Mouse (Mus musculus): ENCODE results near the gene Grik3.
A peak's percentile ranks its signal among the peaks of the same experiment; 100 is the strongest.

The Grik3 gene

DNA sequence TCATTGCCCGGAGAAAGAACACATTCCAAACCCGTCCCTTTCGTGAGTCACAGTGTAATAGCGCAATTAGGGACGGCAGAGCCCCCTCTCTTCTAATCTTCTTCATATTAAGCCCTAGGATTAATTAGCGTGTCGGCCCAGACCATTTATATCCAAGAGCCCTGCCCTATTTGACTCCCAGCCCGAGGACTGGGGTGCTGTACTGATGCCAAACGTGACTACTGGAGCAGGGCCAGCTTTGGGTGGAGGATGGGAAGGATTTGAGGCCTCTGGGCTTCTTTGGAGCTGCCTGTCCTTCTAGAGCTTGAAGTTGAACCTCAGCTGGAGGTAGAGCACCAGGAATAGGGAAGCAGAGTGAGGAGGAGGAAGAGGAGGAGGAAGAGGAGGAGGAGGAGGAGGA, 2.2 kb downstream of the Grik3 start:
- peak; percentile 62 to 73 for DNase-seq

- DNase-seq: no peak
Measured at GRCm38 (mm10) chr4:125493124-125493523, 2.6 kb downstream of the Grik3 start.

DNA sequence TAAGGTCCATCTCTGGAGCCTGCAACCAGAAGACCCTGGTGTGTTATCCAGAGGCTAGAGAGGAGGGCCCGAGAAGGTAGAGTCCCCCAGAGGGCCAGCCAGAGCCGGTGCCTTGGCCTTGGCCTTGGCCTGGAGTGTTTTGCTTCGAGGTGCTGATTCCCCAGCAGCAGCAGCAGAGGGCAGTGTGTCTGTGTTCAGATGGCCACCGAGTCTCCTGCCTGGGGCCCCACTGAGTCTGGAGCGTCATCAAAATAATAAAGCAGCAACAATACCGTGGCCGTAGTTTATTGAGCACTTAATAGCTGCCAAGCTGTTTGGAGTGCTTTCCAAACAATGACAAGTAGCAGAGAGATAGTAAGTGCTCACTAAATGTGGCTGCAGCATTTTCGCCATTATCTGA, 5.0 kb downstream of the Grik3 start:
- no peak for DNase-seq

GRCm38 (mm10) chr4:125497001-125497400, 6.5 kb downstream of the Grik3 start:
- DNase-seq: no peak

DNA sequence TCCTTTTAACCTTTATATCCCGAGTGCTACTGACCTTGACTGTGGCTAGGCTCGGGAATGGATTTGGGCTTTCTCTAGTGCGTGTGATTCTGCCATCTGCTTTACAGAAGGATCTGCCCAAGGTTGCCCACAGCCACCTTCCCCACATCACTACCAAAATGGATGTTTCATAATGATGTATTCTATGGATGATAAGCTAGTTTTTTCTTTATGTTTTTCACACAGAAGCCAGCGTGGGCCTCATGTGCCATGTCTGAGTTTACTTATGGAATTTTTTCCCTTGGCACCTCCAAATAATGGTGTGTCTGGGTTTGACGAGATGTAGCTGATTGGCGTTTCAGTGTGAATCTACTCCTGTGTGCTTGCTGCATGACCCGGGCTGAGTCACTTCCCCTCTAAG, 7.0 kb downstream of the Grik3 start:
- no peak for DNase-seq

GRCm38 (mm10) chr4:125498866-125499265, 8.4 kb downstream of the Grik3 start:
- DNase-seq: no peak

- no peak for DNase-seq
Measured at GRCm38 (mm10) chr4:125502861-125503260, 12.4 kb downstream of the Grik3 start.

GRCm38 (mm10) chr4:125512434-125512833, 21.9 kb downstream of the Grik3 start:
- no peak for DNase-seq

- no peak for DNase-seq
Measured at GRCm38 (mm10) chr4:125515646-125516045, 25.1 kb downstream of the Grik3 start.

DNA sequence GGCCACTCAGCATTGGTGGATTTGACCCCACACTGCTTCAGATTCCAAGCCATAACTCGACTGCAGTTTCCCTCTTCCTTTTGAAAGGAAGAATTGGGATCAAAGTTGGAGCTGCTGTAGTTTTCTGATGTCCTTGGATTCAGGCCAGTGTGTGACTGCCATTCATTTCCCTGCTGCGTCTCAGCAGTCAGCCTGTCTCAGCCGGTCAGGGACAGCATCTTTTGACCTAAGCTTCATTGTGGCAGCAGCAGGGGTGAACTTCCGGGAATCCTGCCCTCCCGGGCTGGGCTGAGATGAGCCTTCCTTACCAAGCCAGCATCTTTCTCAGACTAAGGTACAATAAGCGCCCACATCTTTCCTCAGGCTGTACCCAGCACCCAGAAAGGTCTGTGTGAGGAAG, 26.1 kb downstream of the Grik3 start:
- DNase-seq: no peak

- DNase-seq: no peak
Measured at GRCm38 (mm10) chr4:125518861-125519260, 28.4 kb downstream of the Grik3 start.

- no peak for DNase-seq
Measured at GRCm38 (mm10) chr4:125522931-125523330, 32.4 kb downstream of the Grik3 start.

DNA sequence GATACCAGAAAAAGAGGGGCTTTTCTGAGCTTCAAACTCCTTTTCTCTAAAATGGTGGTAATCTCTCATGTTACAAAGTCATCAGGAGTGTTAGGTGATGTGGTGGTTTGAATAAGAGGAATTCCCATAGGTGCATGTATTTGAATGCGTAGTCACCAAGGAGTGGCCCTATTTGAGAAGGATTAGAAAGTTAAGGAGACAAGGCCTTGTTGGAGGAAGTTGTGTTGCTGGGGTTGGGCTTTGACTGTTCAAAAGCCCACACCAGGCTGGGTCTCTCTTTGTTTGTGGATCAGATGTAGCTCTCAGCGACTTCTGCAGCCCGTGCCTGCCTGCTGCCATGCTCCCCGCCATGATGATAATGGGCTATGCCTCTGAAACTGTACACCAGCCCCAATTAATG, 34.8 kb downstream of the Grik3 start:
- DNase-seq: no peak

DNA sequence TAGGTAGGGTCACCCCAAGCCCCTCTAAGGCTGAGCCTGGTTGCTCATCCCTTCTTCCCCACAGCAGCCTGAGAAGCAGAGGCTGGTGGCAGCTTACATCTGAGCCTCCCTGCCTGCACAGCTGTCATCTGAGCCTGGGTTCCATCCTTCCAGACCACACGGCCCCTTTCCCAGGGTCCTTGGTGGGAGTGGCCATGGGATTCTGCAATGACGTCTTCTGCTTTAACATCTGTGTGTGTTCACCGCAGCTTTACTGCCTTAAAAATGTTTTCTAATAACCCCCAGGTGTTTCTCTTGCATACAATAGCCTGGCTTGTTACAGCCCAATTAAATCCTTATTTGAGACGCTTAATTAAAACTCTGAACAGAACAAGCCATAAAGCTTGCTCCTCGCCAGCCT, 35.9 kb downstream of the Grik3 start:
- no peak for DNase-seq

GRCm38 (mm10) chr4:125533965-125534364, 43.5 kb downstream of the Grik3 start:
- DNase-seq: no peak

DNA sequence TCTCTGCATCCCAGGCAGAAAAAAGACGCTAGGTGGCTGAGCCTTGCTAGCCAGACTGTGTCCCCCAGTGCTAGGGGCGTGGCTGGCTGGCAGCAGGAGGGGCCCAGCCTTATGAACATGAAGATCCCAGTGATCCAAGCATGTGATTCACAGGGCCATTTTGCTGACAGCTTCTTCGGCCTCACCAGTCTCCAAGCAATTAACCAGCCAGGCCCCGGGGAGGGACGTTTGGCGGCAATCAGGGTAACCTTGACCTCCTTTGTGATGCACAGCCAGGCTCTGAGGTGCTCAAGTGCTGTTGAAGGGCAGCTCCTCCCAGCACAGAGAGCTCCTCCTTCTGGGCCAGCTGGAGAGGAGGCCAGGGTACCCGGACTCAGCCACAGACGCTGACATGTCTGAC, 43.9 kb downstream of the Grik3 start:
- peak in 1 of 2 experiments; percentile 26 for DNase-seq

DNA sequence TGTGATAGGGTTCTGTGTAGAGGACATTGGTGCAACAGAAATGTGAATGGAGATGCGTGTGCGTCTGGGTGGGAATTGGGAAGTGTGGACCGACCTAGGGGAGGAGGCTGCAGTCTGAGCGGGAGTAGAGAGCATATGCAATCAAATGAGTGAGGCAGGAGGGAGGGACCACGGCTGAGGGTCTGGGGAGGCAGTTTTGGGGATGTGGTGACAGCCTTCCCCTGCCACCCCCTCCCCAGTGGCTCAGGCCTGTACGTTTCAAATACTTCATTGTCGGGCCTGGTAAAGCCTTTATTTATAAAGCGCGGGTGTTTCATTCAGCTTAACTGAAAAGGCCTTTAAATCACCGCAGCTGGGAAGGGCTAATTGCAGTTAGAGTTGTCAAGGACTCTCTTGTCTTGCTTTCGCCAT, 44.5 kb downstream of the Grik3 start:
- no peak for DNase-seq

- no peak for DNase-seq
Measured at GRCm38 (mm10) chr4:125535465-125535864, 45.0 kb downstream of the Grik3 start.

DNA sequence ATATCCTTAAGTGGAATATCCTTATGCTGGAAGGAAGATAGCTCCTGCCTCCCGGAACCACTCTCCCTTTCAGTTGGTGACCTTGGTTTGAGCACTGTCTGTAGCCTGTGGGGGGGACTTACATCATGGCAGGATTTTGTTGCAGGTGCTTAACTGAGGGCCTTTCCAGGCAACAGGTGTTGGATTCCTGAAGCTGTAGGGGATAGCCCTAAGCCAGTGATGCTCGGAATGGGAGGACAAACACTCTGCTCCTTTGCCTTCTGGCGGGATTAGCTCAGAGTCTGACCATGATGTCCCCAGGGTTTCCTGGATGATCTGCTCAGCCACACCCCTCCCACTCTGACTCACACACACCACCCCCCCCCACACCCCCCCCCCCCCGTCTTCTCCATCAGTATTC, 45.5 kb downstream of the Grik3 start:
- no peak for DNase-seq

GRCm38 (mm10) chr4:125538301-125538965, 47.9 kb downstream of the Grik3 start:
- no peak for DNase-seq

DNA sequence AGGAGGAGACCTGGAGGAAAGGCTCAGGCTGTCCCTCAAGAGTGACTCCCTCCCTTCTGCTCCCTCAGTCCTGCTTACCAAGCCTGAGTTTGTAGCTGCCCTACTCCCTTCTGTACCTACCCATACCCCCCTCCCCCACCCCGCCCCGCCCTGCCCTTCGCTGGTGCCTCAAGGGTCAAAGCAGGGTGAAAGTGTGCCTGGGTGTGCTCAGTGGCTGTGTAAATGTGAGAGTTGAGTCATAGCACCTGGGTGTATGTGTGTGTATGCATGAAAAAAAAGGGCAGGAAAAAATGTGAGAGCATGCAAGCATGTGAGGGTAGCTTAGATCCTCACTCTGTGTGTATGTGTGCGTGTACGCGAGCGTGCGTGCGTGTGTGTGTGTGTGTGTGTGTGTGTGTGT, 49.1 kb downstream of the Grik3 start:
- DNase-seq: no peak

GRCm38 (mm10) chr4:125543171-125543570, 52.7 kb downstream of the Grik3 start:
- DNase-seq: no peak

DNA sequence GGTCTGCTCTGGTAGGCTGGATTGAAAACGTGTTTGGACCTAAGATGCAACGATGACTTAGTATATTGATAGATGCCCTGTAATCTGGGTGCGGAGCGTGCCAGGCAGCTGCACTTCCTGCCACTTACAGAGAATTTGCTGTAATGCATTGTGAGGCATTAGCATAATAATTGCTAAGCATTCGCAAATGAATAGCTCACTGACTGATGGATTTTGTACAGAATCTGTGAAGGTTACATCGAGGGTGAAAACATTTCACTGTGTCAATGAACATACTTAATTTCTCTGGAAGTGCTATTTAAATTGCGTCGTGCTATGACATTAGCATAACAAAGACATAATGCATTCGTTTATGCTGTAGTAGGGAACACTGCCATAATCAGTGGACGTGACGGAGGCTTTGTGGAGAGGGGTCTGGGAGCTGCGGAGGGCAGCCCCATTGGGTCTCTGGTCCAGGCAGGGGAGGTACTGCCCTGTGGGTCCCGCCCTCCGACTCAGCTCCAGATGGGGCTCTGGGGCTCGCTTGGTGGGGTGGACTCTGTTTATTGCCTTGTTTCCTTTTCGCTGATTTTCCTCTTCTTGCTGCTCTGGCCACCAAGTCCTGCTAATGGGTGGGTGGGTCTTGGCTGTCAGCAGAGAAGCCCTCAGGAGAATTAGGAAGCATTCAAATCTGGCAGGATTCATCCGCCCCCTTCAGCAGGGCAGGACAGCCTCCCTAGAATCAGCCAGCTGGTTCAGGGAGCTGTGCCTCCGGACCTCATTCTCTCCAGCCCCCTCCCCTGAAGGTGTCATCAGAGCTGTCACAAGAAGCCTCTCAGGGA, 54.7 kb downstream of the Grik3 start:
- no peak for DNase-seq

GRCm38 (mm10) chr4:125545768-125546220, 55.3 kb downstream of the Grik3 start:
- DNase-seq: no peak
